Mouse (Mus musculus) kidney, embryonic 16.5 days (tissue): ENCODE measurements at regions not wholly inside any gene's neighbourhood (a gene's known extent, or its start where the extent isn't known, plus 50 kb on each side); places are given as distances from the start of the nearest gene placed in this dataset.
A peak's percentile ranks its signal among the peaks of the same experiment; 100 is the strongest.

ENCODE experiments used
- ATAC-seq: fragments of 200-750 bp; cut with Nextera tagmentation; 2 replicates; pipeline ENCODE4 v1.8.0; 2017; ENCODE audit warnings: moderate TSS enrichment; ENCODE audit not compliant: low FRiP score, low TSS enrichment
- H3K27ac ChIP-seq: fragments of 300-500 bp; sonication (generic); 2 replicates; pipeline ENCODE4 v1.5.1; 2014; ENCODE audit warnings: low read length
- H3K27me3 ChIP-seq: fragments of 300-500 bp; sonication (generic); 2 replicates; pipeline ENCODE4 v1.6.1; 2014; ENCODE audit warnings: low read length, control low read depth, mixed read lengths; ENCODE audit not compliant: insufficient read depth
- H3K36me3 ChIP-seq: fragments of 300-500 bp; sonication (generic); 2 replicates; pipeline ENCODE4 v1.6.1; 2014; ENCODE audit warnings: low read length, control low read depth, mixed read lengths; ENCODE audit not compliant: insufficient read depth
- H3K4me1 ChIP-seq: fragments of 300-500 bp; sonication (generic); 2 replicates; pipeline ENCODE4 v1.6.1; 2014; ENCODE audit warnings: low read length, control low read depth, mixed read lengths; ENCODE audit not compliant: insufficient read depth
- H3K4me2 ChIP-seq: fragments of 300-500 bp; sonication (generic); replicated peaks from 2 replicates; pipeline ENCODE4 v1.6.1; 2014; ENCODE audit warnings: low read depth, low read length
- H3K4me3 ChIP-seq: fragments of 300-500 bp; sonication (generic); 2 replicates; pipeline ENCODE4 v1.5.1; 2014; ENCODE audit warnings: mild to moderate bottlenecking, low read length
- H3K9ac ChIP-seq: fragments of 300-500 bp; sonication (generic); replicated peaks from 2 replicates; pipeline ENCODE4 v1.6.1; 2014; ENCODE audit warnings: low read length
- H3K9me3 ChIP-seq: fragments of 300-500 bp; sonication (generic); 2 replicates; pipeline ENCODE4 v1.6.1; 2016; ENCODE audit warnings: low read length, control low read depth
- WGBS: fragments of 180-500 bp; shearing (Covaris S2); extraction: QIAGEN DNeasy Blood & Tissue Kit; methylation state at CpG from one replicate; pipeline ENCODE4 v1.1.7; 2014; 5-methylcytosine and 5-hydroxymethylcytosine counted together

DNA sequence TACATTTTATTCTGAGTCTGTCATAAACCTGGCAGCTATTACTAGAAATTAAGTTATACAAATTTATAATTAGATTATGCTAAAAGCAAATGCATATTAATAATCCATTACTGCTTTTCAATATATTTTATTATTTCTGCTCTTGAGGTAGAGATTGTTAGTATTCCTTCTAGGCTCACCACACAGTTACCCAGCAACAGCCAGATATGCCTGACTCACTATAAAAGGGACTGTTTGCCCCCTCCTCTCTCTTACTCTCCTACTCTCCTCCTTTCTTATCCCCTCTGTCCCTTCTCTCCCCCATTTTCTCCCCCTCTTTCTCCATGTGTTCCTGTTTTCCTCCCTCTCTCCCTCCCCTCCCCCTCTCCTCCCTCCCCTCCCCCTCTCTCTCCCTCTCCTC is 98.7 kb downstream of the 4930505A04Rik start:
- H3K27ac ChIP-seq = no peak overlapping the region
- ATAC-seq = no peak
- peaks cover 4% of the 10 kb centered on the region; the same call in 1 of the 2 replicates for H3K9me3 ChIP-seq
- H3K4me2 ChIP-seq = no peak overlapping the region
- H3K4me1 ChIP-seq = no peaks in the 10 kb centered on the region
- no peaks in the 10 kb centered on the region for H3K27me3 ChIP-seq
- no peak overlapping the region for H3K9ac ChIP-seq
- H3K4me3 ChIP-seq = no peak overlapping the region
- H3K36me3 ChIP-seq = no peaks in the 10 kb centered on the region

DNA sequence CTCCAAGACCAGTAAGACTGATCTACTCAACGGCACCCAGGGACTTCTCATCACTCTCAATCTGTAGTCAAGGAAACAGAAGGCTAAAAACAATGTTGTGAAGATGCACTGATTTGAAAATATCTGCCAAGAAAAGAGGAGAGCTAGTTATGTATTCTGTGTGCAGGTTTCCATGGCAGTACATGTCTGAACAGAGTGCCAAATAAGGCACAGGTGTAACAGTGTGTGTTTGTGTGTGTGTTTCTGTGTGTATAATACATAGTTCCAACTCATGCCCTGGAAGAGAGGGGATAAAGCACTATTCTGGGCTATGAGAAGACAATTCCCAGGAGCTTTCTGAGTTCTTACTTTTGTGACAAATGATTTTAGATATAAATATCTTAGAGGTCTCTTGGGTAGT is 99.7 kb downstream of the 4930505A04Rik start:
- peaks cover 4% of the 10 kb centered on the region; the same call in 1 of the 2 replicates for H3K9me3 ChIP-seq
- H3K9ac ChIP-seq = no peak overlapping the region
- no peak overlapping the region for H3K27ac ChIP-seq
- no peak for ATAC-seq
- H3K27me3 ChIP-seq = no peaks in the 10 kb centered on the region
- 93% methylated on average over 1 of the region's 1 CpGs for WGBS
- no peak overlapping the region for H3K4me2 ChIP-seq
- H3K36me3 ChIP-seq = no peaks in the 10 kb centered on the region
- H3K4me3 ChIP-seq = no peak overlapping the region
- H3K4me1 ChIP-seq = no peaks in the 10 kb centered on the region

DNA sequence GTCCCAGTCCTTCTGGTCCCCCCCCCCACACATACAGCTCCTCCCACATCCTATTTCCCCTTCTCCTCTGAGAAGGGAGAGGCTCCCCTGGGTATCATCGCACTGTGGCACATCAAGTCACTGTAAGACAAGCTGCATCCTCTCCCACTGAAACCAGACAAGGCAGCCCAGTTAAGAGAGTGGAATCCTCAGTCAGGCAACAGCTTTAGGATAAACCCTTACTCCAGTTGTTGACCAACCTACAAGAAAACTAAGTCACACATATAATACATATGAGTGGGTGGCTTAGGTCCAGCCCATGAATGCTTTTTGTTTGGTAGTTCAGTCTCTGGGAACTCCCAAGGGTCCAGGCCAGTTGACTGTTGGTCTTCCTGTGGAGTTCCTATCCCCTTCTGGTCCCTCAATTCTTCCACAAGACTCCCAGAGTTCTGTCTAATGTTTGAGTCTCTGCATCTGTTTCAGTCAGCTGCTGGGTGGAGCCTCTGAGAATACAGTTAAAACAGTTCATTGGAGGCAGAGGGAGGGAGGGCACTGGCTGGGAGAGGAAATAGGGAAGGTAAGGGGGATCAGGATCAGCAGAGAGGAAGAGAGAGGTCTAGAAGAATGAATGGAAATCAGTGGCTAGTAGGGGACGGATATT is 101.7 kb upstream of the Sptbn1 start:
- Histone ChIP-seq H3K36me3 (no peaks in the 10 kb centered on the region), H3K27ac (peak overlapping the region; percentile 4; the same call in 1 of the 2 replicates), H3K4me3 (no peak overlapping the region), H3K9ac (no peak overlapping the region), H3K27me3 (no peaks in the 10 kb centered on the region), H3K4me1 (no peaks in the 10 kb centered on the region), H3K9me3 (peaks cover 4% of the 10 kb centered on the region; the same call in 1 of the 2 replicates), H3K4me2 (no peak overlapping the region)
- 63% methylated on average over 2 of the region's 2 CpGs for WGBS
- peak; percentile 35; the same call in 1 of the 2 replicates for ATAC-seq

DNA sequence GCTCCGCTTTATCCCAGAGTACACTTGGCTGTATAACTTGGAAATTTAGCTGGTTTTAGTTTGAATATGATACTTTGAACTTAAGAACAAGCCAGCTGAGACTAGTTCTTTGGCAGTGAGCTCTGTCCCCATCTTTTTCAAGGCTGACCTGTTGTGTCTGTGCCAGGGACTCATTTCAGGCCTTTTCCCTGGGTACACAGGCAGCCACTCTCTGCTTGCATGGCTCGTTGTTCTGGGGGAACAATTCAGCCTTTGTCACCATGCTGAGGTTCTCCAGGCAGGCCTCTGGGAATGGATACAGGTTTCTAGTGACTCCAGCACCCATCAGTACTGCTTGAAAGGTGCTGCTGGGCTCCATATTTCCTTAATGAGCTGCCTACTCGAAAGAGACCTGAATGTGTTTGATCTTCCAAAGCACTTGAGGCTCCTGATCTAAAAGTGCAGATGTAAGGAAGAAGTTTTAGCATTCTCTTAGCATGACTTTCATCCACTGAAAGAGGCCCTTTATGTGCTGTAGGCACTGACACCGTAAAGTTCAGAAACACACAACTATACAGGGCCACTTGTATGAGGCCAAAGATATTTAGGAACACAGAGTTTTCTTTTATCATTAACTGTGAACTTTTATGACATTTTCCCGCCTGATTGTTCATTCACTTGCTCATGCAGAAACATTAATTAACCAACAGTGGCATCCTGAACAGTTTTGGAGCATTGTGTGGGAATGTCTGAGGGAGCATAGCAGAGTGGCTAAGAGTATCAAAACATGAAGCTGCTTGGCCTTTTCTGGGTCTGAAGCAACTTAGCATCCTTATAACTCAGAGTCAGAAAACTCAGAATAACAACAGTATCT is 99.6 kb upstream of the Sptbn1 start:
- H3K4me3 ChIP-seq = no peak overlapping the region
- H3K9ac ChIP-seq = no peak overlapping the region
- no peaks in the 10 kb centered on the region for H3K9me3 ChIP-seq
- no peaks in the 10 kb centered on the region for H3K4me1 ChIP-seq
- no peaks in the 10 kb centered on the region for H3K36me3 ChIP-seq
- peak overlapping the region; percentile 63 for H3K27ac ChIP-seq
- WGBS = 60% methylated on average over 5 of the region's 5 CpGs
- no peaks in the 10 kb centered on the region for H3K27me3 ChIP-seq
- 0 out of 2 replicates have a peak, but pooled peaks have one; percentile 39 for ATAC-seq
- H3K4me2 ChIP-seq = no peak overlapping the region

DNA sequence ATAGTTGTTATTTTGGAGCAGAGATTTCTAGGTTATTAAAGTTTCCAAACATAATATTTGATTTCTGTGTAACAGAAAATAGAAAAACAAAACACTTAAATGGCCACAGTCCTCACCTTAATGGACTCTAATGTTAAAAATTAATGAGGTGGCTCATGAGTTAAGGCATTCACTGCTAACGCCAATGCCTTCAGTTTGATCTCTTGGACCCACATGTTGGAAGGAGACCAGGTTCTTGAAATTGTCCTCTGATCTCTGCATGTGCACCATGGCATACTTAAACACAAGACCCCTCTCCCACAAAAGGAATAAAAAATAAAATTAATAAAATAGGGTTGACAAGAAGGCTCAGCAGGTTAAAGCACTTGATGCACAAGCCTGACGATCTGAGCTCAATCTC is 98.5 kb upstream of the Sptbn1 start:
- ATAC-seq = no peak
- Histone ChIP-seq H3K9ac (no peak overlapping the region), H3K27me3 (no peaks in the 10 kb centered on the region), H3K4me1 (no peaks in the 10 kb centered on the region), H3K9me3 (no peaks in the 10 kb centered on the region), H3K27ac (no peak overlapping the region), H3K4me2 (no peak overlapping the region), H3K36me3 (no peaks in the 10 kb centered on the region), H3K4me3 (no peak overlapping the region)
- WGBS = 60% methylated on average over 2 of the region's 2 CpGs

DNA sequence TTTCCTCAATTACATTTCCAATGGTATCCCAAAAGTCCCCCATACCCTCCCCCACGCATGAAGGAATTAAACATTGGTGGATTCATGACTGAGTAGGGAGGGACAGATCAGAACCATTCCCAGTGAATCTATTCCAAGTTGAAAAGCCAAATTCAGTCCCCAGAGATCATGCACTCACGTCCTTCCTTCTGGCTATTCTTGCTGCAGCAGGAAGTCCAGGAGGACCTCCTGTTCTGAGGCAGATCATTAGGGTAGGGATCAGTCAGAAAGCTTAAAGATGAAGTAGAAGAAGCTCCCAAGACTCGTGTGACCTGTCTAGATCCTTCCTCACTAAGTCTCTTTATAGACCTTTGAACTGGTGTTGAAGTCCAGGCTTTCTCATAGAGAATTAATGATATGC is 97.0 kb upstream of the Sptbn1 start:
- H3K9me3 ChIP-seq = no peaks in the 10 kb centered on the region
- no peaks in the 10 kb centered on the region for H3K36me3 ChIP-seq
- H3K27ac ChIP-seq = no peak overlapping the region
- no peaks in the 10 kb centered on the region for H3K4me1 ChIP-seq
- no peak overlapping the region for H3K9ac ChIP-seq
- no peak for ATAC-seq
- no peak overlapping the region for H3K4me3 ChIP-seq
- no peaks in the 10 kb centered on the region for H3K27me3 ChIP-seq
- WGBS = 52% methylated on average over 3 of the region's 3 CpGs
- no peak overlapping the region for H3K4me2 ChIP-seq

DNA sequence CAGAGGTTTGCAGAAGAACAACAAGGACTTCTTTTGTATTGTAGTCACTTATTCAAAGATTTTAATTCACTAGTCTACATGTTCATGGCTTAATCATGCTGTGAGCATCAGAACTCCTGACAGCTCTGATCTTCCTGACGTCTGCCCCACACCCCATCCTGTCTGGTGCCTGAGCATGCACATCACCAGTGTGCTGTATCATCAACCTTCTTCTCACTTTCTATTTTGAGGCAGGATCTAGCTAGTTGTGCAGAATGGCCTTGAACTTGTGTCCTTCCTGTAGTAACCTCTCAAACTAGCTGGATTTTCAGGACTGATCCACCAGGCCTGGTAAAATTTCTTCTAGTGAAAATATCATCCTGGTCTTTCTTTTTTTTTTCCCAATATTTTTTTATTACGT is 96.6 kb upstream of the Sptbn1 start:
- Histone ChIP-seq H3K9ac (no peak overlapping the region), H3K4me2 (no peak overlapping the region), H3K4me1 (no peaks in the 10 kb centered on the region), H3K36me3 (no peaks in the 10 kb centered on the region), H3K27ac (no peak overlapping the region), H3K9me3 (no peaks in the 10 kb centered on the region), H3K27me3 (no peaks in the 10 kb centered on the region), H3K4me3 (no peak overlapping the region)
- ATAC-seq = no peak
- 75% methylated on average over 2 of the region's 2 CpGs for WGBS

DNA sequence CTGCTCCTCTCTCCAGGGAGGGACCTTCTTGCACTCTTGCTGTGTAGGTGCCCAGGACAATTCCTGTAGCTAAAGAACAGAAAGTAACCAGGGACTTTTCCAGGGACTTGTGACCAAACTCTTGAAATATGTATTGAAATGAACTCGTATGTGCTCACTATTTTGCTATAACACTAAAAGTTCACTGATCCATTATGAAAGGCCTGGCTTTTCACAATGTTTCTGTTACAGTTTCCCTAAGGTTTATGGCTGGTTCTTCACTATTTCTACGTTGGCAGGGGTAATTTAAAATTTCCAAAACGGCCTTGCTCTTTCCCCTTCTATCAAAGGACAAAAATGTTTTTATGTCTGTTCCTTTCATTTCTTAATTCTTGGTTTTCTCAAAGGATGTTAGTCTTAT is 90.2 kb upstream of the Sptbn1 start:
- H3K4me1 ChIP-seq = no peaks in the 10 kb centered on the region
- H3K4me3 ChIP-seq = no peak overlapping the region
- ATAC-seq = no peak
- H3K36me3 ChIP-seq = no peaks in the 10 kb centered on the region
- no peaks in the 10 kb centered on the region for H3K27me3 ChIP-seq
- H3K4me2 ChIP-seq = no peak overlapping the region
- H3K27ac ChIP-seq = no peak overlapping the region
- no peaks in the 10 kb centered on the region for H3K9me3 ChIP-seq
- WGBS = 71% methylated on average over 3 of the region's 3 CpGs
- no peak overlapping the region for H3K9ac ChIP-seq

DNA sequence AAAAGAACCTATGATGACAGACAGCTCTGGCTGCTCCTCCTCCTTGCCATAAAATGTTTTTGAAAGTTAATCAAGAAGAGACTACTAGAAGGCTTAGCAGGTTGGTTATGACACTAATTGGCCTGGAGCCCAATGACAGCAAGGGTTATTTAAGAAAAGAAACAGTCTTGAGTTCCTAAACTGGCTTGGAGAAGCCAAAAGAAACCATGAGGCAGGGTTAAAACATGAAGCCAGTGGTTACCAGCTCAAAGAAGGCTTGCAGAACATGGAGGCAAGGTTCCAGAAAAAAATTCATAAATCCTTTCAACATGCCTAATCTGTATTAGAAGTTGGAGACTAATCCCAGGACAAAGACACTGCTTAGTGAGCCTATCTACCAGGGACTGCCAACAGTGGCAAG is 87.4 kb upstream of the Sptbn1 start:
- H3K9ac ChIP-seq = no peak overlapping the region
- H3K27ac ChIP-seq = no peak overlapping the region
- H3K4me3 ChIP-seq = no peak overlapping the region
- no peaks in the 10 kb centered on the region for H3K36me3 ChIP-seq
- H3K27me3 ChIP-seq = no peaks in the 10 kb centered on the region
- no peaks in the 10 kb centered on the region for H3K9me3 ChIP-seq
- H3K4me2 ChIP-seq = no peak overlapping the region
- no peaks in the 10 kb centered on the region for H3K4me1 ChIP-seq
- no peak for ATAC-seq

DNA sequence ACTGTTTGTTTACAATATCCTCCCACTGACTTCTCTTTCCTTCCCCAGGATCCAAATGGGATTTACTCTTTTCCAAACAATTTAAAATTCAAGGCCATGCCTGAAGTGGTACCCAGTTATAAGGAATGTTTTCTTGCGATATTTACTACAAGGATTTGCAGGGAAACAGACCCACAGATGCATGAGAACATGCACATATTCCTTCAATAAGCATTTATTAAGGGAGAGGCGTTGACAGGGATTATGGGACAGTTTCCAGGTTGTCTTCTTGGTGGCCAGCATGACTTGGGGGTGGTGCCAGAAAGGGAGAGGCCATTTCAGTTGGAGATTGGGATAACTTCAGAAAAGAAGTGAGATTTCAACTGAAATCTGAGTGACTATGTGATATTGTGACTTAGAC is 58.4 kb upstream of the Sptbn1 start:
- Histone ChIP-seq H3K27ac (no peak overlapping the region), H3K27me3 (no peaks in the 10 kb centered on the region), H3K36me3 (no peaks in the 10 kb centered on the region), H3K9ac (no peak overlapping the region), H3K4me1 (no peaks in the 10 kb centered on the region), H3K4me2 (no peak overlapping the region), H3K9me3 (no peaks in the 10 kb centered on the region), H3K4me3 (no peak overlapping the region)
- no peak for ATAC-seq
- 78% methylated on average over 2 of the region's 2 CpGs for whole genome bisulfite sequencing
